Mouse (Mus musculus): ENCODE results near the gene Rnf135. TPM values are rescaled to one million over a fixed set of nuclear protein-coding genes. Genes with fewer than 3 reads are reported as not detected.
A peak's percentile ranks its signal among the peaks of the same experiment; 100 is the strongest.

Rnf135 gene
- polyA plus RNA-seq, 1 experiment from 2014 or later = 2.9 TPM

- H3K27ac ChIP-seq = no peak overlapping the region
- H3K9me3 ChIP-seq = no peaks in the 10 kb centered on the region
- no peak for ATAC-seq (ENCODE audit: low FRiP score)
- H3K4me1 ChIP-seq = peaks cover 10% of the 10 kb centered on the region
- H3K9ac ChIP-seq = no peak overlapping the region
- no peaks in the 10 kb centered on the region for H3K36me3 ChIP-seq (replicated peaks)
- H3K4me2 ChIP-seq = no peak overlapping the region
- 81% methylated on average over 5 of the region's 5 CpGs for WGBS
- H3K27me3 ChIP-seq = peaks cover 38% of the 10 kb centered on the region
- H3K4me3 ChIP-seq (replicated peaks) = no peak overlapping the region
Observed at GRCm38 (mm10) chr11:80150566-80150965, 33.1 kb upstream of the Rnf135 start.

DNA sequence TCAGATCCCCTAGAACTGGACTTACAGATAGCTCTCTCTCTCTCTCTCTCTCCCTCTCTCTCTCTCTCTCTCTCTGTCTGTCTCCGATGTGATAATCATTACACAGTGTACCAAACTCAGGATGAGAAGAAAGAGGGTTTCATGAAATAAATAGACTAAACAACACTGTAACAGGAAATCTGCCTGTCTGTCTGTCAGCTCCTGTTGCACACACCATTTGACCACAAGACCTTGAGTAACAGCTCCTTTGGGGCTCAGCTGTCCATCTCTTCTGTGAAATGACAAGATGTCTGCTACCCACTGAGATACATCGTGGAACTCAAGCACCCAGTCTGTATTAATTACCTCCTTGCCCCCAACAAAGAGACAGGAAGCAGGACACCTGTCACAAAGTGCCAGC, 32.1 kb upstream of the Rnf135 start:
- Histone ChIP-seq H3K9me3 (no peaks in the 10 kb centered on the region), H3K4me2 (no peak overlapping the region), H3K9ac (no peak overlapping the region), H3K4me3 (replicated peaks) (no peak overlapping the region), H3K27ac (no peak overlapping the region), H3K4me1 (peaks cover 10% of the 10 kb centered on the region), H3K27me3 (peaks cover 46% of the 10 kb centered on the region), H3K36me3 (replicated peaks) (no peaks in the 10 kb centered on the region)
- WGBS = 80% methylated on average over 2 of the region's 2 CpGs
- ATAC-seq (ENCODE audit: low FRiP score) = no peak

DNA sequence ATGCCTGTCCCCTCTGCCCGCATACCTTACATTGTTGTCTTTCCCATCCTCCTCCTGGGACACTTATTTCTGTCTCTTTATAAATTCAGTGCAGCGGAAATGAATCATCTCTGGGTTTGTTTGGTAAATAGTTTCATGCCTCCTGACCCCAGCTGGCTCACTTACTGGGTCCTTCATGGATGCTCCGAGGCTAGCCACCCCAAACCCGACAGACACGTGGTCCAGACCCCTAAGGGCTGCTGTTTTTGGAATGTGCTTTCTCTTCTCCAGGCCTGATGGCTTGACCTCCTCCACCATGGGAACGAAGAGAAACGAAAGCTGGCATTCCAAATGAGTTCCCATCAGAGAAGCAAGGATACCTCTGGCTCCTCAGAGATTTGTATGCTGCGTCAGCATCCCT, 31.3 kb upstream of the Rnf135 start:
- no peak for ATAC-seq (ENCODE audit: low FRiP score)
- Histone ChIP-seq H3K4me1 (peaks cover 10% of the 10 kb centered on the region), H3K36me3 (replicated peaks) (no peaks in the 10 kb centered on the region), H3K4me2 (no peak overlapping the region), H3K9me3 (no peaks in the 10 kb centered on the region), H3K9ac (no peak overlapping the region), H3K27me3 (peaks cover 54% of the 10 kb centered on the region), H3K4me3 (replicated peaks) (no peak overlapping the region), H3K27ac (no peak overlapping the region)
- WGBS = 82% methylated on average over 8 of the region's 8 CpGs

DNA sequence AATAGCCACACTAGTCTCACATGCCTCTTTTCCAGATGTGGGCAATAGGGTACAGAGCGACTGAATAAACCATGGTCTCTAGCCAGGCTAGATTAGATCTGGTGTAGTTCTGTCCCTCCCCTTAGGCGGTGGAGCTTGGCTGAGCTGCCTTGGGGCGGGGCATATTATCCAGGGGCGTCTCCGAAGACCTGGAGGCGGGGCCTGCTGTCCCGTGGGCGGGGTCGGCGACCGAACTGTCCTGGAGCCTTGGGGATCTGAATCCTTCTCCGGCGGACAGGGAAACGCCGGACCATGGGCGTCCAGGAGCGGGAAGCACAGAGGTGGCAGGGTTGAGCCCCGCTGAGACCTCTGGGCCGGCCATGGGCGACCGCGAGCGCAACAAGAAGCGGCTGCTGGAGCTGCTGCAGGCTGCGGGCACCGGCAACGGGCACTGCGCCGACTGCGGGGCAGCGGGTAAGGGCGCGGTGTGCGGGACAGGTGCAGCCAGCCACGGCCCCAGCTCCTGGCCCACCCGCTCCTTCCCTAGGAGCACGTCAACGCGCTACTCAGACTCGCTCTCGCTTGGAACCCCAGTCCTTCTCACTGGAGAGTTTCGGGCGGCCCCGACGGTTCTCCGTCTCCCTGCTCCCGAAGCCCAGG, 29.7 kb upstream of the Rnf135 start, which contains the start of gene Adap2:
Adap2 (plus strand) TSS at position 249 of the 639 bp plus-strand sequence.
- H3K27me3 ChIP-seq = peaks cover 60% of the 10 kb centered on the region
- H3K4me1 ChIP-seq = peaks cover 10% of the 10 kb centered on the region
- peak; percentile 69; the same call in 1 of the 2 replicates for ATAC-seq (ENCODE audit: low FRiP score)
- no peaks in the 10 kb centered on the region for H3K36me3 ChIP-seq (replicated peaks)
- H3K9me3 ChIP-seq = no peaks in the 10 kb centered on the region
- WGBS = 2% methylated on average over 37 of the region's 47 CpGs
- peak within 1 kb of the TSS; percentile 48 for H3K9ac ChIP-seq
- peak within 1 kb of the TSS; percentile 49 for H3K4me3 ChIP-seq (replicated peaks)
- peak within 1 kb of the TSS; percentile 75 for H3K4me2 ChIP-seq
- no peak within 1 kb of the TSS for H3K27ac ChIP-seq

DNA sequence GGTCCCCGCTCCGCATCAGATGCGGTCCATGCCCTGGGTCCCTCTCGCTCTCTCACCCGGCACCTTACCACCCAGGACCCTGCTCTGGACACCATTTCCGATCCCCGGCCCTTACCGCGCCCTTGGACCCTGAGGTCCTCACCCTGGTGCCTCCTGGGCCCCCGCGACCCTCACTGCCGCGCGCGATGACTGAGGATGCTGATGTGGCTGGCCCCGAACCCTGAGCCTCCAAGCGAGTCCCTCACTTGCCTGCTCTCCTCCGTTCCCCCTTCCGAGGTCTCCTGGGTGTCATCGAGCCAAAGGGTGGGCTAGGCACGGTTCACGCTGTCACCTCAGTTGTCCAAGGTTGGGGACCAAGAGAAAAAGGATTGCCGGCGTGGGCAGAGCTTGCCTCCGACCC, 29.1 kb upstream of the Rnf135 start:
- Histone ChIP-seq H3K27me3 (peaks cover 60% of the 10 kb centered on the region), H3K9me3 (no peaks in the 10 kb centered on the region), H3K4me2 (peak overlapping the region; percentile 75), H3K4me3 (replicated peaks) (peak overlapping the region; percentile 49), H3K36me3 (replicated peaks) (no peaks in the 10 kb centered on the region), H3K27ac (no peak overlapping the region), H3K4me1 (peaks cover 10% of the 10 kb centered on the region), H3K9ac (no peak overlapping the region)
- no peak for ATAC-seq (ENCODE audit: low FRiP score)
- 30% methylated on average over 25 of the region's 25 CpGs for WGBS

DNA sequence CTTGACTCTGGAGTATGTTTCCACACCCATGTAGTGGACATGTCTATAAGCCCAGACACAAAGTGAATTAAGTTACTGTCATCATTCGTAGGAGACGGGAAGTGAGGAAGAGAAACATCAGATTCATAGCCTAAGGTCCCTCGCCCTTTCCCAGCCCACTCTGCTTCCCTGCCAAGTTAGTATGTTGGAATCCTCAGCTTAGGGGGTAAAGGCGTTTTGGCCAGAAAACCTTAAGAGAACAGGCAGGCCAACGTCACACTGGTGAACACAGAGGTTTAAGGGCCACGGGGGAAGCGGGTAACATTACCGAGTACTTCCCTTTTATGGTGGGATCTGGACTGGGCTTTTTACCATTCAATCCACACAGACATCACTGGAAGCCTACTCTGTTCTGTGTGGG, 28.1 kb upstream of the Rnf135 start:
- Histone ChIP-seq H3K36me3 (replicated peaks) (no peaks in the 10 kb centered on the region), H3K27me3 (peaks cover 60% of the 10 kb centered on the region), H3K27ac (no peak overlapping the region), H3K9me3 (no peaks in the 10 kb centered on the region), H3K9ac (no peak overlapping the region), H3K4me2 (no peak overlapping the region), H3K4me1 (peaks cover 10% of the 10 kb centered on the region), H3K4me3 (replicated peaks) (no peak overlapping the region)
- no peak for ATAC-seq (ENCODE audit: low FRiP score)
- WGBS = 88% methylated on average over 8 of the region's 8 CpGs

DNA sequence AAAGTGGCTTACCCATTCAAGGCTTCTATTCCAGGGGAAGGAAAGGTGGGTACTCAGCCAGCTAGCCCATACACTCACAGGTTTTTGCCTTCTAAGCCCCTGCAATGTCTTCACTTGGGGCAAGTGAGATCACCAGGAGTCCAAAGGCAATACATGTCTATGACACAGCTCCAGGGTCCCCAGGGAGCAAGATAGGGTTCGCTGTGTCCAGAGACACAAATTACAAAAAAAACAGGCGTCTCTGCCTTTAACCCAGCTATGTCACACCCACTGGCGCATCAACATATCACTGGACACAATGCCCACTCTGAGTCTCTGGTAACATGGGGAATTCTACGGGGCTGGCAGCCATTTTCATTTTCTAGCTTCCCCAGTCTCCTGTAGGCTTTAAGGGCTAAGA, 27.7 kb upstream of the Rnf135 start:
- H3K9ac ChIP-seq = no peak overlapping the region
- H3K27ac ChIP-seq = no peak overlapping the region
- H3K4me3 ChIP-seq (replicated peaks) = no peak overlapping the region
- no peaks in the 10 kb centered on the region for H3K36me3 ChIP-seq (replicated peaks)
- no peak for ATAC-seq (ENCODE audit: low FRiP score)
- no peak overlapping the region for H3K4me2 ChIP-seq
- no peaks in the 10 kb centered on the region for H3K9me3 ChIP-seq
- H3K27me3 ChIP-seq = peaks cover 60% of the 10 kb centered on the region
- WGBS = 89% methylated on average over 4 of the region's 4 CpGs
- H3K4me1 ChIP-seq = peaks cover 10% of the 10 kb centered on the region

DNA sequence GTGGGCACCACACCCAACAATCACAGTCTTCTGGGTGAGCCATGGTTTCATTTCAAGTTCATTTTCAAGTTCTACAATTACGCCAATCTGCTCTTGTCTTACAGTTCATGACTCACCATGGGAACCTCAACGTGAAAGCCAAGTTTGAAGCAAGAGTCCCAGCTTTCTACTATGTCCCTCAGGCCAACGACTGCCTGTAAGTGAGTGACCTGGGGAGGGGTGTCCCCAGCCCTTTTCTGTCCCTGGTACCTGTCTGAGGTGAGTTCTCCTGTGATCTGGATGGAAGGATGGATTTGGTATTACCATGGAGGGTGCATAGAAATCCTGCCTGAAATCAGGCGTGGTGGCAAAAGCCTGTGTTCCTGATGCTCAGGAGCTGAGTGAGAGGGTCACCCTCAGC, 26.8 kb upstream of the Rnf135 start:
- H3K27me3 ChIP-seq = peaks cover 59% of the 10 kb centered on the region

DNA sequence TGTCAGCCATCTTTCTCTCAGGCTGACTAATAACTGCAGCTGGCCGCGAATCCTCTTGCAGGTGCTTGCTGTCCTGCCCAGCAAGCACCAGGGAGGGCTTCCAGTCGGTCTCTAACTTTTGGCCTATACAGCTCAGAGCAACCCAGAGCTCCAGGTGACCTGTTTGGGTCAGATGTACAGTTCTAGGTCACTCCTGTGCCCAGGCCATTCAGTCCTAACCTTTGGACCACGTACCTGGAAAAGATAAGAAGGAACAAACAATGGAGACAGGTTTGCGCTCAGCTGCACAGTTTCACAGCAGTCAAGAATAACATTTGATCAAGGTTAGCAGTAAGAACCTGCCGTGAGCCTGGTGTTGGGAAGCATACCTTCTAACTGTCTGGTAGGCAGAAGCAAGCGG, 24.6 kb upstream of the Rnf135 start:
- Histone ChIP-seq H3K36me3 (replicated peaks) (no peaks in the 10 kb centered on the region), H3K9ac (no peak overlapping the region), H3K4me2 (no peak overlapping the region), H3K27me3 (peaks cover 37% of the 10 kb centered on the region), H3K27ac (no peak overlapping the region), H3K9me3 (no peaks in the 10 kb centered on the region), H3K4me3 (replicated peaks) (no peak overlapping the region), H3K4me1 (peaks cover 5% of the 10 kb centered on the region)
- no peak for ATAC-seq (ENCODE audit: low FRiP score)
- 86% methylated on average over 7 of the region's 7 CpGs for WGBS

More for the DNA sequence above, 26.8 kb upstream of the Rnf135 start:
- no peak overlapping the region for H3K27ac ChIP-seq
- H3K9ac ChIP-seq = no peak overlapping the region
- no peak overlapping the region for H3K4me2 ChIP-seq
- H3K4me3 ChIP-seq (replicated peaks) = no peak overlapping the region
- WGBS = 82% methylated on average over 4 of the region's 4 CpGs
- H3K36me3 ChIP-seq (replicated peaks) = no peaks in the 10 kb centered on the region
- no peaks in the 10 kb centered on the region for H3K9me3 ChIP-seq
- ATAC-seq (ENCODE audit: low FRiP score) = no peak
- peaks cover 10% of the 10 kb centered on the region for H3K4me1 ChIP-seq

DNA sequence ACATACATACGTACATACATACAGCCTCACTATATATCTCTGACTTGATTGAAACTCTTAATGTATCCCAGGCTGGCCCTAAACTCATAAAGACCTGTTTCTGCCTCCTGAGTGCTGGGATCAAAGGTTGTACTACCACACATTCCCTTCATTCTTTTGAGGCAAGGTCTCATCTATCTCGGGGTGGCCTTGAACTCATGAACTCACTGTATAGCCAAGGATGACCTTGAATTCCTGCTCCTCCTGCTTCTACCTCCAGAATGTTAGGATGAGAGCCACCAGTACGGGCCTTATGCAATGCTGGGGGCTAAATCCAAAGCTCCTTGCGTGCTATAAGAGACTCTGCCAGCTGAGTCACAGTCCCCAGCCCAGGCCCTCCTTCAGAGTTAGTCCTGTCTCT, 22.6 kb upstream of the Rnf135 start:
- H3K4me1 ChIP-seq = no peaks in the 10 kb centered on the region
- no peak overlapping the region for H3K4me3 ChIP-seq (replicated peaks)
- peaks cover 17% of the 10 kb centered on the region for H3K27me3 ChIP-seq
- no peak overlapping the region for H3K9ac ChIP-seq
- 86% methylated on average over 4 of the region's 4 CpGs for WGBS
- no peak overlapping the region for H3K4me2 ChIP-seq
- no peaks in the 10 kb centered on the region for H3K36me3 ChIP-seq (replicated peaks)
- no peaks in the 10 kb centered on the region for H3K9me3 ChIP-seq
- H3K27ac ChIP-seq = no peak overlapping the region
- no peak for ATAC-seq (ENCODE audit: low FRiP score)

DNA sequence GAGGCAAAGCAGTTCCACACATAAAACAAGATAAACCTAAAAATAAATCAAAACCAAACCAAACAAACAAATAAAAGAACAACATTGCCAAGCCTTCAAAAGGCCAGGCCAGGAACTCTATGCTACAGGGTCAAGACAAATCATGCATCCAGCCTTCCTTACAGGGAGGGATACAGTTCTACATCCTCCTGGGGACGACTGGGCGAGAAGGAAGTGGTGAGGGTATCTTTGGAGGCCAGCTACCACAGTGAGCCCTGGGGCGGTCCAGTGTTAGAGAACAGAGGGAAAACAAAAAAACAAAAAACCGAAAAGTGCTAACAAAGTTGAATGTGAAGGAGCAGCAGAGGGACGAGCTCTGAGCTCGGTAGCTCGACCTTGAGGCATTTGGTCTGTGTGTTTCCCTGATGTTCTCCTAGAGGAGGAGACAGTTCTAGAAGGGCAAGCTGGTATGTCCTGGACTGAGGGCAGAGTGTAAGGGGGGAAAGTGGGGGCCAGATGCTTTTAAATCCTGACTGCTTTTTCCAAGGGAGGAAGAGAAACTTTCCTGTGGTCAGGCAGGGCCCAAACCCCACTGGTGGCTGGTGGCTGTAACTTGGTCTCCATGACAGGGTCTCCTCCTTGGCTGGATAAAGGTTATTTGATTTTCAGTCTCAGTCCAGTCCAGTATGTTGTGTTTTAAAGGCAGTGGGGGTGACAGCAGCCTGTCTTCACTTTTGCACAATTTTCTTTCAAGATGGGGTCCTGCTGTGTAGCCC, 20.1 kb upstream of the Rnf135 start:
- H3K27ac ChIP-seq = no peak overlapping the region
- no peaks in the 10 kb centered on the region for H3K9me3 ChIP-seq
- 74% methylated on average over 7 of the region's 7 CpGs for WGBS
- H3K4me3 ChIP-seq (replicated peaks) = no peak overlapping the region
- no peaks in the 10 kb centered on the region for H3K27me3 ChIP-seq
- no peaks in the 10 kb centered on the region for H3K36me3 ChIP-seq (replicated peaks)
- ATAC-seq (ENCODE audit: low FRiP score) = no peak
- H3K9ac ChIP-seq = no peak overlapping the region
- H3K4me1 ChIP-seq = no peaks in the 10 kb centered on the region
- H3K4me2 ChIP-seq = no peak overlapping the region

DNA sequence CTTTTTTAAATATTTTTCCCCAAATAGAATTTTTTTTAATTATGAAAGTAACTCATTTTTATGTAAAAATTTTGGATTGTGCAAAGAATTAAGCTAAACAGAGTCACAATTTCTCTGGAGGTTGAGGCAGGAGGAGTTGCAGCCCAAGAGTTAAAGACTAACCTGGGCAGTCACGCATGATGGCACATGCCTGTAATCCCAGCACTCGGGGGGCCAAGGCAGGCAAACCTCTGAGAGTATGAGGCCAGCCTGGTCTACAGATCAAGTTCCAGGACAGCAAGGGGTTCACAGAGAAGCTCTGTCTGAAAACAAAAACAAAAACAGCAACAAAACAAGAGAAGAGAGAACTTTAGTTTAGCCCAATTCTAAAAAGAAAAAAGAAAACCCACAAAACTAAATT, 19.4 kb upstream of the Rnf135 start:
- H3K9ac ChIP-seq = no peak overlapping the region
- no peak overlapping the region for H3K27ac ChIP-seq
- no peaks in the 10 kb centered on the region for H3K36me3 ChIP-seq (replicated peaks)
- H3K27me3 ChIP-seq = no peaks in the 10 kb centered on the region
- 44% methylated on average over 2 of the region's 2 CpGs for WGBS
- no peaks in the 10 kb centered on the region for H3K4me1 ChIP-seq
- H3K9me3 ChIP-seq = no peaks in the 10 kb centered on the region
- no peak overlapping the region for H3K4me2 ChIP-seq
- no peak overlapping the region for H3K4me3 ChIP-seq (replicated peaks)
- ATAC-seq (ENCODE audit: low FRiP score) = no peak

DNA sequence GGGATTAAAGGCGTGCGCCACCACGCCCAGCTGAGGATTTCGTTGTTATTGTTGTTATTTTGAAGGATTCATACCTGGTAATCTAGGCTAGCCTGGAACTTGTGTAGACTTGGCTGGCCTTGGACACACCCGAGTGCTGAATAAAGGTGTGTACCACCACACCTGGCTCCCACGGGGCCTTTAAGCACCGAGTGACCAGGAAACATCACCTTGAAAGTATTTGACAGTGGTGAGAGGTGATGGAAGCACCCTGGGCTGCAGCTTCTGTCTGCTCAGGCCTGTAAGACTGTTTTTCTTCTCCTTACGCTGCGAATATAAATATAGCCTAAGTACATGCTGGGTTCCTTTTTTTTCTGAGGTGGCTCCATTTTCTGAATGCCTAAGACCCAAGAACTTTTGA, 15.5 kb upstream of the Rnf135 start:
- no peak overlapping the region for H3K4me2 ChIP-seq
- H3K4me3 ChIP-seq (replicated peaks) = no peak overlapping the region
- H3K9me3 ChIP-seq = no peaks in the 10 kb centered on the region
- no peak overlapping the region for H3K27ac ChIP-seq
- H3K36me3 ChIP-seq (replicated peaks) = no peaks in the 10 kb centered on the region
- H3K4me1 ChIP-seq = no peaks in the 10 kb centered on the region
- ATAC-seq (ENCODE audit: low FRiP score) = no peak
- no peak overlapping the region for H3K9ac ChIP-seq
- no peaks in the 10 kb centered on the region for H3K27me3 ChIP-seq
- WGBS = 94% methylated on average over 9 of the region's 9 CpGs

Data from forebrain, embryonic 12.5 days (tissue).